Mouse (Mus musculus): ENCODE results near the gene Slc2a8. TPM values are rescaled to one million over a fixed set of nuclear protein-coding genes. Genes with fewer than 3 reads are reported as not detected.
A peak's percentile ranks its signal among the peaks of the same experiment; 100 is the strongest.

Gene Slc2a8
- total and polyA plus RNA-seq, 2 experiments from 2014 or later, result 24.6 to 26.9 TPM

DNA sequence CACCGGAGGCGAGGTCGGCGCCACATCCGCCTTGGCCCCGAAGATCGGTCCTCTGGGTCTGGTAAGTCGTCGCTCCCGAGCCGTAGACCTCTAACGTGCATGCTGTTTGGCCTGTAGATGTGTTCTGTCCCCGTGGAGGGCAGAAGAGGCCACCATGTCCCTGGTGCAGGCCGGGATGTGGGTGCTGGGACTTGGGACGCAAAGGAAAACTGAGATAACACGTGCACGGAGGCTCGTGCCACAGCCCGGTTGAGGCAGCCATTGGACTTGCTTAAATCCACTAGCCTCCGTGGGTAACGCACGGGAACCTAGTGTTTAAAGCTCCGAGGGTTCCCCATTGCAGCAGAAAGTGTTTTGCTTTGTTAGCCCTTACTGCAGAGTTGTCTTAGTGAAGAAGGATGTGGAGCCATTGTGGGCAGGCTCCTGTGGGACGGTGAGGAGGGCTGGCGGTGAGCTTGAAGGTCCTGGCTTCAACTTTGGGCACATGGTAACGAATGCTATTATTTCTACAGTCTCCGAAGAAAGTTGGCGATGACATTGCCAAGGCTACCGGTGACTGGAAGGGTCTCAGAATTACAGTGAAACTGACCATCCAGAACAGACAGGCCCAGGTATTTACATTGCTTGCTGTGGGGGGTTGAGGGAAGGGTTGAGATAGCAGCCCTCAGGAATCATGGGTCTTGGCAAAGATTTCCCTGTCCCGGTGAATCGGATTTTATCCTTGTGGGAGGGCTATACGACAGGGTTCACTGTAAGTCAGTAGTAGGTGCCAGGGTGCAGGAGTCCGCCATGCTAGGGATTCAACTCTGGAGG, 19.6 kb downstream of the Slc2a8 start:
- H3K27me3 ChIP-seq (ENCODE audit: insufficient read depth, low read length), result no peaks in the 10 kb centered on the region
- peak overlapping the region; percentile 82 for H3K9ac ChIP-seq
- no peak for TF ChIP-seq CTCF (IDR thresholded peaks at IDR 0.05; ENCODE audit: low read depth)
- ATAC-seq (peak; percentile 3; the same call in 1 of the 2 replicates), DNase-seq (peak; percentile 58)
- H3K36me3 ChIP-seq (ENCODE audit: insufficient read depth), result peaks cover 22% of the 10 kb centered on the region
- WGBS, result 1% methylated on average over 33 of the region's 33 CpGs
- peak overlapping the region; percentile 67 for H3K4me3 ChIP-seq (ENCODE audit: low read depth, low read length)
- H3K9me3 ChIP-seq (ENCODE audit: low read length), result no peaks in the 10 kb centered on the region
- H3K4me1 ChIP-seq (ENCODE audit: insufficient read depth), result peaks cover 8% of the 10 kb centered on the region
- peak overlapping the region; percentile 87 for H3K27ac ChIP-seq (ENCODE audit: low read depth, low read length)
- H3K4me2 ChIP-seq (ENCODE audit: low read depth), result peak overlapping the region; percentile 76

GRCm38 (mm10) chr2:32961192-32961995, 20.5 kb downstream of the Slc2a8 start, which contains the start of the genes Rpl12 and Lrsam1:
TSS of gene Rpl12 (plus strand) at chr2:32961559.
TSS of gene Lrsam1 (minus strand) at chr2:32961614.
- H3K36me3 ChIP-seq (ENCODE audit: insufficient read depth), result peaks cover 30% of the 10 kb centered on the region
- no peaks in the 10 kb centered on the region for H3K9me3 ChIP-seq (ENCODE audit: low read length)
- 3% methylated on average over 55 of the region's 55 CpGs for WGBS
- DNase-seq (peak; percentile 96), ATAC-seq (peak; percentile 96)
- H3K27ac ChIP-seq (ENCODE audit: low read depth, low read length), result peak within 1 kb of the TSS; percentile 87
- peak within 1 kb of the TSS; percentile 82 for H3K9ac ChIP-seq
- H3K4me2 ChIP-seq (ENCODE audit: low read depth), result peak within 1 kb of the TSS; percentile 76
- H3K4me1 ChIP-seq (ENCODE audit: insufficient read depth), result peaks cover 8% of the 10 kb centered on the region
- TF ChIP-seq CTCF (IDR thresholded peaks at IDR 0.05; ENCODE audit: low read depth), result no peak
- H3K4me3 ChIP-seq (ENCODE audit: low read depth, low read length), result peak within 1 kb of the TSS; percentile 67
- no peaks in the 10 kb centered on the region for H3K27me3 ChIP-seq (ENCODE audit: insufficient read depth, low read length)

GRCm38 (mm10) chr2:32960273-32960672, 21.6 kb downstream of the Slc2a8 start:
- Histone ChIP-seq H3K4me1 (ENCODE audit: insufficient read depth) (peaks cover 8% of the 10 kb centered on the region), H3K27ac (ENCODE audit: low read depth, low read length) (no peak overlapping the region), H3K36me3 (ENCODE audit: insufficient read depth) (peaks cover 38% of the 10 kb centered on the region), H3K27me3 (ENCODE audit: insufficient read depth, low read length) (no peaks in the 10 kb centered on the region), H3K9ac (0 out of 2 replicates have a peak overlapping the region, but pooled peaks have one; percentile 82), H3K9me3 (ENCODE audit: low read length) (no peaks in the 10 kb centered on the region), H3K4me2 (ENCODE audit: low read depth) (peak overlapping the region; percentile 76), H3K4me3 (ENCODE audit: low read depth, low read length) (0 out of 2 replicates have a peak overlapping the region, but pooled peaks have one; percentile 67)
- no peak for DNase-seq
- ATAC-seq, result no peak
- 95% methylated on average over 4 of the region's 4 CpGs for WGBS
- no peak for TF ChIP-seq CTCF (IDR thresholded peaks at IDR 0.05; ENCODE audit: low read depth)

DNA sequence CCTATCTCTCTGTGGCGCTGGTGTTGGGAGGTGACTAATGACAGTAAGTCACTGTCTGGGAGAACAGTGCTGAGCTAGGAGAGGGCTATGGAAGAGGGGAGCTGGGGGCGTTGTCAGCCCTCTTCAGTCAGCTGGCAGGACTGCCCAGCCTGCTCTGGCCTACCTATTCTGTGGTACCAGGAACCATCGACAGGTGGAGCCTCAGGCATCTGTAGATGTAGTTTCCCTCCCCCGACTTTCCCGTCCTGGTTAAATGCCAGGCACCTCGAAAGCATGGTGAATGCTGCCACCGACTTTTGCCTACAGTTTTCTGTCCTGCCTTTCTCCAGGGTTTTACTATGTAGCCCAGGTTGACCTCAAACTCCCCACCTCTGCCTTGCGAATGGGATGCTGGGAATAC, 24.5 kb downstream of the Slc2a8 start:
- peak; percentile 45 for TF ChIP-seq CTCF (IDR thresholded peaks at IDR 0.05; ENCODE audit: low read depth)
- Histone ChIP-seq H3K9ac (no peak overlapping the region), H3K9me3 (ENCODE audit: low read length) (no peaks in the 10 kb centered on the region), H3K4me2 (ENCODE audit: low read depth) (no peak overlapping the region), H3K27me3 (ENCODE audit: insufficient read depth, low read length) (no peaks in the 10 kb centered on the region), H3K27ac (ENCODE audit: low read depth, low read length) (no peak overlapping the region), H3K4me1 (ENCODE audit: insufficient read depth) (peaks cover 8% of the 10 kb centered on the region), H3K36me3 (ENCODE audit: insufficient read depth) (peaks cover 36% of the 10 kb centered on the region), H3K4me3 (ENCODE audit: low read depth, low read length) (no peak overlapping the region)
- WGBS, result 59% methylated on average over 8 of the region's 8 CpGs
- ATAC-seq, result no peak
- DNase-seq, result no peak

GRCm38 (mm10) chr2:32954581-32954980, 27.3 kb downstream of the Slc2a8 start:
- no peak for ATAC-seq
- Histone ChIP-seq H3K4me3 (ENCODE audit: low read depth, low read length) (no peak overlapping the region), H3K27me3 (ENCODE audit: insufficient read depth, low read length) (no peaks in the 10 kb centered on the region), H3K4me2 (ENCODE audit: low read depth) (no peak overlapping the region), H3K9me3 (ENCODE audit: low read length) (no peaks in the 10 kb centered on the region), H3K4me1 (ENCODE audit: insufficient read depth) (no peaks in the 10 kb centered on the region), H3K9ac (no peak overlapping the region), H3K27ac (ENCODE audit: low read depth, low read length) (no peak overlapping the region), H3K36me3 (ENCODE audit: insufficient read depth) (peaks cover 58% of the 10 kb centered on the region)
- 0 out of 2 replicates have a peak, but pooled peaks have one; percentile 21 for TF ChIP-seq CTCF (IDR thresholded peaks at IDR 0.05; ENCODE audit: low read depth)
- 89% methylated on average over 2 of the region's 2 CpGs for WGBS
- DNase-seq, result no peak

DNA sequence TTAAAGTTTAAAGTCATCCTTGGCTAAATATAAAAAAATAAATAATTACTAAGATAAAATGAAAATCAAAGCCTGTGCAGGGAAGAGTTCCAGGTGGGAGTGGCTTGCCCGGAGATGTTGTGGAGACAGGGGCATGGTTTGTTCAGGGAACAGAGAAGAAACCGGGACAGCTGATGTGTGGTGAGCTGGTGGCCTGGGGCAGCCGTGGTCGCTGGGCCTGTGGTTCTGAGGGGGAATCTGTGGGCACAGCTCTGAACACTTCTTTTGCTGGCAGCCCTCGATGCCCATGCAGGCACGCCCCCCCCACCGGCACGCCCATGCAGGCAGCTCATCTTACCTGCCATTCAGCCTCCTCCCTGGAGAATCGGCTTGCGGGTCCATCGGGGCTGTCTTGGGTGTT, 34.4 kb downstream of the Slc2a8 start:
- TF ChIP-seq CTCF (IDR thresholded peaks at IDR 0.05; ENCODE audit: low read depth), result no peak

More for the DNA sequence above, 34.4 kb downstream of the Slc2a8 start:
- DNase-seq, result no peak
- no peak overlapping the region for H3K9ac ChIP-seq
- no peaks in the 10 kb centered on the region for H3K4me1 ChIP-seq (ENCODE audit: insufficient read depth)
- ATAC-seq, result no peak
- no peak overlapping the region for H3K4me2 ChIP-seq (ENCODE audit: low read depth)
- peaks cover 67% of the 10 kb centered on the region for H3K36me3 ChIP-seq (ENCODE audit: insufficient read depth)
- no peak overlapping the region for H3K27ac ChIP-seq (ENCODE audit: low read depth, low read length)
- H3K4me3 ChIP-seq (ENCODE audit: low read depth, low read length), result no peak overlapping the region
- H3K27me3 ChIP-seq (ENCODE audit: insufficient read depth, low read length), result no peaks in the 10 kb centered on the region
- WGBS, result 94% methylated on average over 11 of the region's 11 CpGs
- H3K9me3 ChIP-seq (ENCODE audit: low read length), result no peaks in the 10 kb centered on the region
